Mouse (Mus musculus) testis, adult 2 months (tissue): ENCODE results near the gene H3f3a.

Experiments used
- CTCF ChIP-seq: fragments of 200-500 bp; IDR thresholded peaks from 2 replicates; pipeline ENCODE4 v1.5.1; 2012; ENCODE audit warnings: low read depth, mild to moderate bottlenecking, inconsistent platforms, low read length, moderate library complexity; ENCODE audit not compliant: control insufficient read depth, insufficient read depth, insufficient replicate concordance
- POLR2A ChIP-seq: fragments of 200-500 bp; IDR thresholded peaks from 2 replicates; pipeline ENCODE4 v1.6.1; 2012; ENCODE audit warnings: low read depth, mild to moderate bottlenecking, inconsistent platforms, low read length, moderate library complexity; ENCODE audit not compliant: control insufficient read depth

- TF ChIP-seq CTCF (no peak), POLR2A (no peak)
Observed at GRCm38 (mm10) chr1:180752115-180752514, 61.6 kb downstream of the H3f3a start.
